Mouse (Mus musculus) frontal cortex, adult 2 months (tissue): Measurements from ENCODE around the gene Sdc3. TPM values are rescaled to one million over a fixed set of nuclear protein-coding genes. Genes with fewer than 3 reads are reported as not detected.

ENCODE experiments used
- DNase-seq, 2 experiments: peaks; one replicate each; pipeline ENCODE4 v3.0.0; 2022; ENCODE audit warnings: low spot score in 1 of 2; ENCODE audit errors: extremely low spot score in 1 of 2
- polyA plus RNA-seq: library from polyadenylated mRNA; depleted of rRNA; stranded (reverse); fragments of >200 nt; gene quantifications from 2 replicates; pipeline ENCODE4 v1.2.3, GENCODE M21; 2012

Gene Sdc3
- polyA plus RNA-seq, 1 experiment = 103 TPM

DNA sequence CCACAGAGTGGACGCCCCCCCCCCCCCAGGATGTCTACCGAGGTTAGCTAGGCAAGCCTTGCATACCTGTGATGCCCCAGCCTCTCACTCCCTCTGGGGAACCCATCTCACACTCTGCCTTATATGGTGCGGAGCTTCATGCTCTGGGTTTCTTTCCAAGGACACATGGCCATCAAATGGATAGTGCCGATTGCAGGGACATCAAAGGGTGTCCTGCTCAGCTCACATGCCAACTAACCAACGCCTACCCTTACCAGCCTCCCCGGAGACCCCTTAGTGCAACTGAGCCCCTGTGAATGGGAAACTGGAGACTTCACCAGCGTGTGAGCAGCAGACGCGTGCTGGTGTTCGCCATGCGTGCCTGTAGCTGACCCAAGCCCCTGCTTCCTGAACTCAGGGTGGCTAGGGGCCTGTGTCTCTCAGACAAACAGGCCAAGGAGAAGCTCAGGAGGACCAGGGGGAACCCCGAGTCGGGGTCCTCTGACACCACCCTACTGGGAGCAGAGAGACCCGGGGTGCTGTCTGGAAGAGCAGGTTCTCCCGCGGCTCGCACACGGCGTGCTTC is 444 bp upstream of the Sdc3 start:
- no peak for DNase-seq

GRCm38 (mm10) chr4:130793180-130793501 is 804 bp downstream of the Sdc3 start:
- no peak for DNase-seq

DNA sequence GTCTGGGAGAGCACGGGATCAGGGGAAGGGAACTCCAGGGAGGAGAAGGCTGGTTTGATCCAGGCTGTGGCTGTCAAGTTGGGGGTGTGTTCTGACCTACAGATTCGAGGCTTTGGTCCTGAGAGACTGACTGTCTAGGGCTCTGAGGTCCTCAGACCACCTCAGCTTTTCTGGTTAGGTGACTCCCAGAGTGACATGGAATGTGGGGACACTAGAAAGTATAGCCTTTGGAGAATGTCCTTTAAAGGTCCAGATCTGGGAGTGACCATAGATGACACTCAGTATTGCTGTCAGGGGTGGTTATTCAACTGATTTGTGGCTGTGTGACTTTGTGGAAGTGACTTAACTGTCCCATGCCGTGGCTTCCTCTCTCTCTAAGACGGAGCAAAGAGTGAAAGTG is 2.4 kb downstream of the Sdc3 start:
- DNase-seq = no peak

- no peak for DNase-seq
Observed at GRCm38 (mm10) chr4:130795970-130796369, 3.6 kb downstream of the Sdc3 start.

- no peak for DNase-seq
Observed at GRCm38 (mm10) chr4:130797201-130798051, 5.1 kb downstream of the Sdc3 start.

DNA sequence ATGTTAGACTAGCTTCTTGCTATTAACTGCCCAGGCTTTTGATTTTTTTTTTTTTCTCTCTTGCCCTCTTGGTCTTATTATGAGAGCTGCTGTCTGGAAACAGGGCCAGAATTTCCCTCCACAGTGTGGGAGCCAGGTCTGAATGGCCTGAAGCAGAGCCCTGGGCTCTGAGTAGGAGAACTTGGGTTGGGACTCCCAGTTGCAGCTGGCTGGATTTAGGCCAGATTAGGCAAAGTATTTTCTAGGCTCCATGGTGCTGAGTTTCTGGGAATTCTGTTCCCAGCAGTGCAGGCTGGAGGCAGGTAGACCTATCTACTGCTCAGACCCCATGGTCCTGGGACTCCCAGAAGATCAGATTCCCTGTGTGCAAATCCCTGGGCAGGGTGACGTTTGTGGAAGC is 6.1 kb downstream of the Sdc3 start:
- no peak for DNase-seq

- no peak for DNase-seq
Observed at GRCm38 (mm10) chr4:130799118-130799517, 6.8 kb downstream of the Sdc3 start.

DNA sequence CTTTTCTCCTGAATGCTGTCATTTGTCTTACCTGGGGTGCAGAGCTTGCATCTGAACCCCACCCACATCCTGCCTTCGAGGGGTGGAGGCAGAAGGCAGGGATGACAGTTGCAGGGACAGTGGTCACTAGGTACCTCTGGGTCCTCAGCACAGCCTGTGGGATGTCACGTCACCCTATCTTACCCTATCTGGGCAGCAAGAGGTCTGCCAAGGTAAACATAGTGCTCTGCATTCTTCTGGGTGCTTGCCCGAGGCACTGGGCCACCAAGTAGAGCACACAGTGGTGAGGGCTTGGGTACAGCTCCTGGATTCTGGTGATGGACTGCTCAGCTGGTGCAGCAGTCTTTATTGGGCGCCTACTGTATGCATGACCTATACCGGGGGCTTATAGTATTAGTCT is 7.2 kb downstream of the Sdc3 start:
- no peak for DNase-seq

DNA sequence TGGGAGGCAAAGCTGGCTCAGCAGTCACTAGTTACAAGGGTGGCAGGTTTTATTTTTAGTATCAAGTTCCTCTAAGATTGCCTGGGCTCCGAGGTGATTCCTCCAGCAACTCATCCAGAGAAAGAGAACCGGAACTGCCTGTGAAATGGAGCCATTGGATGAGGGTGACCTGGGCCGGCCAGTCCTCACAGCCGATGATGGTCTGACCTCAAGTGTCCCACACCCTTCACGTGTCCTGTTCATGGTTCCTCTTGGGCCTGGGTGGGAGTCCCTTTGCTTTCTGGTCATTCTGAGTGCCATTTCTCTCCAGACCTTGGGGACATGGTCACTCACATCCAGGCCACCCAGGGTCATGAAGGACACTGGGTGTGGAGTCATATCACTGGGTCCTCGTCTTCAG is 7.8 kb downstream of the Sdc3 start:
- no peak for DNase-seq

- DNase-seq = no peak
Observed at GRCm38 (mm10) chr4:130801198-130801597, 8.9 kb downstream of the Sdc3 start.

DNA sequence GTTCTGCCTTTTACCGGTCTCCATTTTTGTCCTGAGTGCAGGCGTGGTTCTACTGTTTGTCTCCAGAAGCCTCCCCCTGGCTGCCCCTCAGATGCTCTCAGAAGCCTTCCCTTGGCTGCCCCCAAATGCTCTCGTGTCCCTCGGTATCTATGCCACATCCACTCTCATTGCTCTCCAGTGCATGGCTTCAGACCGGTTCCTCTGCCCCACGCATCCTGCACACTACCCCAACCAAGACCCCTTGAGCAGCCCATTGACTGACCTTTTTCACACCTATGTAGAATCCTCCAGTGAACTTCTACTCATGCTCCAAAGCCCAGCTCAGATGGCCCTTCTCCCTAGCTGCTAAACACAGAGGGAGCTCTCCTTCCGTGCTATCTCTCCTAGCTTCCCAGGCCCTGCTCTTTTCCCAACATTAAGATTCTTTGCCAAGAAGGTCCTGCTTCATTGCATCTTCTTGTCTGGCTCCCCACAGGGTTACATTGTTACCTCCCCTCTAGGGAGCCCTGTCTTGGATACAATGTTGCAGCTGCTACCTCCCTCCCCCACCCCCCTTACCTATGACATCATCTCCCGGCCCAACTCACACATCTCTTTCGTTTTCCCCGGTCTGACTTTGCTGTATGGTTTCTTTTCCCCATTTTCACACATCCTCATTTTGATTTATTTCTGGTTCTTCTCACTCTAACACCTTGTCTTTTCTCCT is 9.4 kb downstream of the Sdc3 start:
- no peak for DNase-seq

GRCm38 (mm10) chr4:130803591-130803990 is 11.3 kb downstream of the Sdc3 start:
- no peak for DNase-seq

- no peak for DNase-seq
Observed at GRCm38 (mm10) chr4:130804292-130804691, 12.0 kb downstream of the Sdc3 start.

DNA sequence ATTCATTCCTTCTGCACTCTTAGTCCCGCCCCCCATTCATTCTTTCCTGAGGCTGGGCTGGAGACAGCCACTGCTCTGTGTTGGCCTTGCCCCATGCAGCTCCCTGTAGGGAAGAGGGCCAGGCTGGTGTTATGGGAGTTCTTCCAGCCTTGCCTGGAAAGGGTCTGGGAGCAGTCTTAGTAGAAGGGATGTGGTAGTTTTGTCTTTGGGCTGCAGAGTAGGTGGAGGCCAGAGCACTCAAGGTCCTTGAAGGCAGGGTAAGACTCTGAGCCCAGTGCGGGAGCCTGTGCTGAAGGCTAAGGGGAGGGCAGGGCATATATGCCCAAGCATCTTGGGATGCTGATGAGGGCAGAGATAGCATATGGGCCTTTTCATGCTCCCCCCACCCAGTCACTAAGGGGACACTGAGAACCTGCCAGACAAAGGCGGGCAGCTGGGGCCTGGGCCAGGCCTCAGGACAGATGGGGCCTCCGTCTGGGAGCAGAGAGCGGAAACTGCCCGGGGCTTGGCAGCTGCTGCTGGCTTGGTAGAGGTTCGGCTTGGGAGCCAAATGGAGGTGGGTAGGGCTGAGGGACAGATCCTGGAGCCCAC is 12.5 kb downstream of the Sdc3 start:
- DNase-seq = peak in 1 of 2 experiments; percentile 58

DNA sequence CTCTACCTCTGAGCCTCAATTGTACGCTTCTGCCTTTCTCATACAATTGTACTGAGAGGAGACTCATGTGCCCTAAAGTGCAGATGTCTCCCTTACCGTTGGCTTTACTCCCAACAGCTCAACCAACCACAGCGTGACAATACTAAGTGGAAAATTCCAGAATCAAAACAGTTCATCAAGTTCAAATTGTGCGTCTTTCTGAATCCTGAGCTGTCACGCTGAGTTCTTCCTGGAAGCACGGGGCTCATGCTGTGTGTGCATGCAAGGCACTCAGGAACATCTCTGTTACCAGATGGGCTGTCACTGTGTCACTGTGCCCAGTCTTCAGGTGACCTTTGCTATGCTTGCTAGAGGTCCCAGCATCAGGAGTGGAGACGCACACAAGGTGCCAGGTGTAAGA is 13.4 kb downstream of the Sdc3 start:
- no peak for DNase-seq

GRCm38 (mm10) chr4:130806746-130807145 is 14.4 kb downstream of the Sdc3 start:
- no peak for DNase-seq

DNA sequence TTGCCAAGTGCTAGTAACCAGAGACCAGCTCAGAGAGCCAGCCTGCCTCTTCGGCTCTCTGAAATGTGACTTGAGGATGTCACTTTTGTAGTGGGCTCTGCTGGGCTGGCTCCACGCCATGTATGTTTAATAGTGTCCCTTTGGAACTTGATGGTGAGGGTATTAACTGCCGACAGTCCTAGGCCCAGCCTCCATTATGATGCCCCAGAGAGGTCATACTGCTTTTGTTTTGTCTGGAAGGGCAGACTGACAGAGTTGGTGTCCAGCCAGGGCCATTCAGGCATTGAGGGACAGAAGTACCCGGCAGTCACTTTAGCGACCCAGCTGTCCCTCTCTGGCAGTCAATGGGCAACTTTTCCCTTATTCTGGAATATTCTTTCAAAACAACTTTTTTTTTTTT is 17.4 kb downstream of the Sdc3 start:
- no peak for DNase-seq

GRCm38 (mm10) chr4:130810845-130811244 is 18.5 kb downstream of the Sdc3 start:
- DNase-seq = no peak

DNA sequence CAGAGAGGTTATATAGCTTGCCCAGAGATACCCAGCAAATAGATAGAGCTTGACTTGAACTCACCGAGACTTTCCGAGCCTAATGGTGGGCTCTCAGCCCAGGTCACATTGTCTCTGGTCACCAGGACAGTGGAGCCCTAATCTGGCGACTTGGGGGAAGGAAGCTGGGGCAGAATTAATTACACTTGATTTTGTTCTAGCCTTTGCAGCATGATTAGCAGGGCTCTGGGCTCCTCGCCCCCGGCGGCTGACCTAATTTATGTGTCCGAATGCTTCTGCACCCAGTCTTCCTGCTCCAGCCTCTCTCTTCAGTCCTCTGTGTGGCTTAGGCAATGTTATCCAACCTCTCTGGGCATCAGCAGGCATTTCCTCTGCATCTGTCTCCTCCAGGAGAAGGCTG is 19.0 kb downstream of the Sdc3 start:
- DNase-seq = peak in 1 of 2 experiments; percentile 30

DNA sequence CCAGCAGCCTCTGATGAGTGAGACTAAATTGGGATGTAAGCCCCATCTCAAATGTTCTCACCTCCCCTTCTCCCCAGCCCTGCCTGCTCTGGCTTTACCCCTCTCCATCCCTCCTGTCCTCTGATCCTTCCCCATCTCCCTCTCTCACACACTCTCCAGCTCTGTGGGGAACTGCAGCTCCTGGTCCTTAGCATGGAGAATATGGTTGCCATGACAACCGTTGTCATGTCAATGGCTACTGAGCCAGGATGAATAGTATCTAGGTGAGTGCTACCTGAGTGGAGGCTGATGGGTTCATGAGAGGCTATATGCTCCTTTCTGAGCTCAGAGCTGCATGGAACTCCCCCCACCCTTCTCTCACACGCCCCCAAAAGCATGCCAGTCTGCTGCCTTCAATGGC is 21.6 kb downstream of the Sdc3 start:
- no peak for DNase-seq

DNA sequence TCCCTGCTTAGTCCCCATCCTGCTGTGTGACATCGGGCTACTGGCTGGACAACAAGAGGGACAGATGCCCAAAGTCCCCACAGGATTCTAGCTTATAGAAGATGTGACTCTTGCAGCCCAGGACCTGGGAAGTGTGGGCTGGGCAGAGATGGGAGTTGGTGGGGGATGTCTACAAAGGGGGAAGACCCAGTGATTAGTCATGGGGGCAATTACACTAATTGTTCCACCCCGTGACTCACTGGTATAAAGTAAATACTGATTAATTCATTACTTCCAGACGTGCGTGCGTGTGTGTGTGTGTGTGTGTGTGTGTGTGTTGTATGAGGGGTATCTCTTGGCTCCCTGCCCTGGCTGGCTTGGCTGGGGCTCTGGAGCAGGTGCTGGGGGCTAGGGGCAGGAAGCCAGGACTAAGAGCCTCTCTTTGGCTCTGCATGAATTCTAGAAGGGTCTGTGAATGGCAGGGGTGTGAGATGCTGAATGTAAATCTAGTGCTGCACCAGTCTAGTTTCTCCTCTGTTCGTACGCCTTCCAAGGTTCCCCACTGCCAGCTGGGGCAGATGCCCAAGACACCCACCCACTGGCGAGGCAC is 22.5 kb downstream of the Sdc3 start:
- DNase-seq = peak in 1 of 2 experiments; percentile 53
